Comparison of ENCODE assay signal across 8 mouse cellular contexts in the genomic region with DNA sequence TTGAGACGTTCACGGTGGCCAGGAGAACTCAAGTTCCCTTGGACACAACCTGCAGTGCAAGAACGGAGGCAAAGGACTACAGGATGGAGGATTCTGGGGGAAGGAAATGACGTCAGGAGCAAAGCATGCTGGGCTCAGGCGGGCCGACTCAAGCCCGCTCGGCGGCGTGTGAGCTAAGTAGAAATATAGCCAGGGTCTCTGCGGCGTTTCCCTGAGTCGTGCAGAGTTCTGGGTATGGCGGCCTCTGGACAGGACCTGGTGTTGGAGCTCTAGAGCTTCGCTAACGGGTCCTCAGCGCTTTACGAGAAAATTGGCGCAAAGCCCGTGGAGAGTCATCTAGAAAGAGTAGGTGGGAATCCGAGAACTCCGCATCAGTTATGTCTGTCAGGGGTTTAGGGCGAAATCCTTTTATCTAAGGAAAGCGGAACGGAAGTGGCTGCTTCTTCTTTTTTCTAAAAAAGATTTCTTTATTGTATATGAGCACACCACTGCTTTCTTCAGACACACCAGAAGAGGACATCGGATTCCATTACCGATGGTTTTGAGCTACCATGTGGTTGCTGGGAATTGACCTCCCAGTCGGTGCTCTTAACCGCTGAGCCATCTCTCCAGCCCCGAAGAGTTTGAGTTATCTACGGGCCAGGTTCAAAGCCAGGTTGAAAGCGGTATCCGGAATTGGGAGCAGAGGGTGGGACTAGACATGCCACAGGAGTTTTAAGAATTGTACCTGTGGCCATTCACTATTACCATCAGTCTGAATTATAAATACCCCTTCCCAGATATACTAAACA. TPM values are rescaled to one million over a fixed set of nuclear protein-coding genes. Genes with fewer than 3 reads are reported as not detected.
DNase-seq lines count a peak whose midpoint lies in the region; ATAC-seq lines count a peak whose summit lies in the region.

A gene (plus strand): TSS at position 116 of the 791 bp plus-strand sequence.

- no peaks in the 10 kb centered on the region for H3K27me3 ChIP-seq in hindbrain, embryonic 13.5 days

- DNase-seq in NIH3T3 (ENCODE audit: low read depth), result peak; percentile 92
- DNase-seq in cerebellum, postnatal 10 days, result peak; percentile 89 to 90
- DNase-seq in frontal cortex, postnatal 10 days (ENCODE audit: low spot score in 2 of 2), result peak; percentile 74 to 82
- peak; percentile 57 to 72 for DNase-seq in layer of hippocampus, postnatal 25 days (ENCODE audit: extremely low spot score in 1 of 2, low spot score in 1 of 2)
- DNase-seq in lung, postnatal 25 days (ENCODE audit: low spot score), result peak; percentile 90
- peak; percentile 93 for DNase-seq in retina, embryonic 14.5 days (ENCODE audit: low spot score)
- peak; percentile 84 for DNase-seq in thymus, postnatal 4 days

- peak within 1 kb of the TSS; percentile 80 for H3K27ac ChIP-seq in hindbrain, embryonic 13.5 days

- H3K36me3 ChIP-seq in hindbrain, embryonic 13.5 days, result no peaks in the 10 kb centered on the region

- peak within 1 kb of the TSS; percentile 78 for H3K4me2 ChIP-seq in hindbrain, embryonic 13.5 days

- H3K4me1 ChIP-seq in hindbrain, embryonic 13.5 days (replicated peaks), result peaks cover 9% of the 10 kb centered on the region

- H3K9ac ChIP-seq in hindbrain, embryonic 13.5 days, result peak within 1 kb of the TSS; percentile 77

- WGBS in hindbrain, embryonic 13.5 days, result under 1% methylated on average over 33 of the region's 33 CpGs

- H3K9me3 ChIP-seq in hindbrain, embryonic 13.5 days, result no peaks in the 10 kb centered on the region

- H3K4me3 ChIP-seq in hindbrain, embryonic 13.5 days, result peak within 1 kb of the TSS; percentile 60

- ATAC-seq in hindbrain, embryonic 13.5 days (ENCODE audit: low FRiP score), result peak; percentile 97

RNA-seq across cellular contexts. Expression of the gene that starts here (rescaled TPM):
- 21.0 and 22.9 TPM in 2 replicates for polyA plus RNA-seq in hindbrain, embryonic 13.5 days (2015; fragmentation: Nextera tagmentation; extraction: Ambion mirVana)
- total RNA-seq in layer of hippocampus, postnatal 25 days (2021), result 1 to 10 TPM; 4.8 to 5.9 TPM

Comparison
In these comparisons a context has a peak if more than half of its experiments do, and no peak if none do; other contexts are left out.
1. Peak in every context shown above with its lines: DNase-seq, ATAC-seq, H3K4me3 ChIP-seq and H3K27ac ChIP-seq.